In genomic region chr9:96428336-96429046, GRCm38 (mm10) we compare ENCODE assay signal across 10 mouse cellular contexts. TPM values are rescaled to one million over a fixed set of nuclear protein-coding genes. Genes with fewer than 3 reads are reported as not detected.
A peak's percentile ranks its signal among the peaks of the same experiment; 100 is the strongest.
DNase-seq lines count a peak whose midpoint lies in the region; ATAC-seq and TF ChIP-seq lines count a peak whose summit lies in the region.
"Had no signal": no experiment of that assay in that cellular context is flagged by ENCODE, and none has a peak within 500 bp of the region (broad histone marks: within the 10 kb centered on the region; RNA-seq: fewer than 3 reads in every experiment).

No protein-coding gene starts in this region.

- no peaks in the 10 kb centered on the region for H3K4me1 ChIP-seq in hindbrain, postnatal 0 days (ENCODE audit: insufficient read depth, low read length)
- no peaks in the 10 kb centered on the region for H3K4me1 ChIP-seq in hindbrain, embryonic 12.5 days
- no peaks in the 10 kb centered on the region for H3K4me1 ChIP-seq in embryonic facial prominence, embryonic 15.5 days
- no peaks in the 10 kb centered on the region for H3K4me1 ChIP-seq in hindbrain, embryonic 14.5 days (replicated peaks; ENCODE audit: control insufficient read depth, insufficient read depth, low read length)

- H3K4me2 ChIP-seq in hindbrain, postnatal 0 days (ENCODE audit: low read depth, low read length): no peak overlapping the region
- no peak overlapping the region for H3K4me2 ChIP-seq in hindbrain, embryonic 12.5 days (replicated peaks)
- H3K4me2 ChIP-seq in embryonic facial prominence, embryonic 15.5 days (replicated peaks): no peak overlapping the region
- no peak overlapping the region for H3K4me2 ChIP-seq in hindbrain, embryonic 14.5 days (replicated peaks)

- TF ChIP-seq CTCF in hindbrain, postnatal 0 days (IDR thresholded peaks at IDR 0.05; ENCODE audit: low read depth): no peak

- DNase-seq in hindbrain, postnatal 0 days (ENCODE audit: low spot score): peak; percentile 49
- DNase-seq in kidney, adult 18-20 months: peak; percentile 27
- DNase-seq in lung, postnatal 14 days: peak; percentile 27
- no peak for DNase-seq in cerebellum, adult 9-10 months
- DNase-seq in hindbrain, embryonic 14.5 days (ENCODE audit: low spot score): no peak
- no peak for DNase-seq in testis, postnatal 10 days (ENCODE audit: low spot score)

- H3K9ac ChIP-seq in hindbrain, postnatal 0 days (replicated peaks; ENCODE audit: low read length): no peak overlapping the region
- H3K9ac ChIP-seq in hindbrain, embryonic 12.5 days: no peak overlapping the region
- H3K9ac ChIP-seq in embryonic facial prominence, embryonic 15.5 days: no peak overlapping the region
- H3K9ac ChIP-seq in hindbrain, embryonic 14.5 days: no peak overlapping the region

- H3K27ac ChIP-seq in hindbrain, postnatal 0 days: no peak overlapping the region
- H3K27ac ChIP-seq in hindbrain, embryonic 12.5 days: no peak overlapping the region
- H3K27ac ChIP-seq in embryonic facial prominence, embryonic 15.5 days (replicated peaks): peak overlapping the region; percentile 75
- H3K27ac ChIP-seq in hindbrain, embryonic 14.5 days: no peak overlapping the region

- 67% methylated on average over 17 of the region's 17 CpGs for WGBS in hindbrain, postnatal 0 days
- 89% methylated on average over 17 of the region's 17 CpGs for WGBS in hindbrain, embryonic 12.5 days
- 36% methylated on average over 17 of the region's 17 CpGs for WGBS in embryonic facial prominence, embryonic 15.5 days
- 83% methylated on average over 17 of the region's 17 CpGs for WGBS in hindbrain, embryonic 14.5 days

- no peaks in the 10 kb centered on the region for H3K36me3 ChIP-seq in hindbrain, postnatal 0 days (ENCODE audit: insufficient read depth, low read length)
- H3K36me3 ChIP-seq in hindbrain, embryonic 12.5 days: no peaks in the 10 kb centered on the region
- H3K36me3 ChIP-seq in embryonic facial prominence, embryonic 15.5 days: no peaks in the 10 kb centered on the region
- no peaks in the 10 kb centered on the region for H3K36me3 ChIP-seq in hindbrain, embryonic 14.5 days (replicated peaks; ENCODE audit: control insufficient read depth, insufficient read depth)

- ATAC-seq in hindbrain, postnatal 0 days: no peak
- ATAC-seq in hindbrain, embryonic 12.5 days (ENCODE audit: low FRiP score): no peak
- peak; percentile 40; the same call in 1 of the 2 replicates for ATAC-seq in embryonic facial prominence, embryonic 15.5 days (ENCODE audit: insufficient number of reproducible peaks, low FRiP score, low TSS enrichment, low read depth)
- ATAC-seq in hindbrain, embryonic 14.5 days (ENCODE audit: low FRiP score): no peak
- ATAC-seq: inflammation-experienced regulatory T-cells, adult 6 months had no signal

- H3K9me3 ChIP-seq in hindbrain, postnatal 0 days (ENCODE audit: low read length): no peaks in the 10 kb centered on the region
- no peaks in the 10 kb centered on the region for H3K9me3 ChIP-seq in hindbrain, embryonic 12.5 days (replicated peaks)
- no peaks in the 10 kb centered on the region for H3K9me3 ChIP-seq in embryonic facial prominence, embryonic 15.5 days (replicated peaks)
- no peaks in the 10 kb centered on the region for H3K9me3 ChIP-seq in hindbrain, embryonic 14.5 days (ENCODE audit: control insufficient read depth, low read length)

- no peak overlapping the region for H3K4me3 ChIP-seq in hindbrain, postnatal 0 days (ENCODE audit: low read length)
- H3K4me3 ChIP-seq in hindbrain, embryonic 12.5 days: no peak overlapping the region
- H3K4me3 ChIP-seq in embryonic facial prominence, embryonic 15.5 days (replicated peaks): no peak overlapping the region
- H3K4me3 ChIP-seq in hindbrain, embryonic 14.5 days (replicated peaks; ENCODE audit: low read length): no peak overlapping the region
- H3K4me3 ChIP-seq: myocyte had no signal

- H3K27me3 ChIP-seq in hindbrain, postnatal 0 days (ENCODE audit: insufficient read depth, low read length): no peaks in the 10 kb centered on the region
- no peaks in the 10 kb centered on the region for H3K27me3 ChIP-seq in hindbrain, embryonic 12.5 days
- no peaks in the 10 kb centered on the region for H3K27me3 ChIP-seq in embryonic facial prominence, embryonic 15.5 days
- H3K27me3 ChIP-seq in hindbrain, embryonic 14.5 days (ENCODE audit: control insufficient read depth, insufficient read depth, low read length): no peaks in the 10 kb centered on the region

RNA-seq across cellular contexts. Expression of gene Rnf7, which starts 50.0 kb away (rescaled TPM):
- 273 and 312 TPM in 2 replicates for total RNA-seq in hindbrain, postnatal 0 days (2014; rRNA removed)
- 231 and 241 TPM in 2 replicates for polyA plus RNA-seq in hindbrain, postnatal 0 days (2015; fragmentation: Nextera tagmentation; extraction: Ambion mirVana)
- polyA plus RNA-seq in hindbrain, embryonic 12.5 days (2016; fragmentation: Nextera tagmentation; extraction: Ambion mirVana): 230 and 240 TPM in 2 replicates
- 205 and 210 TPM in 2 replicates for polyA plus RNA-seq in embryonic facial prominence, embryonic 15.5 days (2015; fragmentation: Nextera tagmentation; extraction: Ambion mirVana)
- polyA plus RNA-seq in hindbrain, embryonic 14.5 days (2014; fragmentation: Nextera tagmentation; extraction: Ambion mirVana): 250 and 268 TPM in 2 replicates

Comparison
In these comparisons a context has a peak if more than half of its experiments do, and no peak if none do; other contexts are left out.
1. DNase-seq: peak in hindbrain, postnatal 0 days (single experiment), kidney, adult 18-20 months (single experiment) and lung, postnatal 14 days (single experiment); none in cerebellum, adult 9-10 months (single experiment), hindbrain, embryonic 14.5 days (single experiment) and testis, postnatal 10 days (single experiment).